Mouse (Mus musculus) lung, embryonic 16.5 days (tissue): ENCODE data around the gene Epop. TPM values are rescaled to one million over a fixed set of nuclear protein-coding genes. Genes with fewer than 3 reads are reported as not detected.
"Not testable (repeated sequence)": the region's sequence is repeated elsewhere in the genome, so short reads cannot be mapped to it uniquely, and the experiment has no call there.

Source experiments
- ATAC-seq: fragments of 200-750 bp; cut with Nextera tagmentation; 2 replicates; pipeline ENCODE4 v1.8.0; 2017; ENCODE audit warnings: low read depth, mild to moderate bottlenecking, moderate library complexity
- H3K27ac ChIP-seq: fragments of 300-500 bp; sonication (generic); 2 replicates; pipeline ENCODE4 v1.5.1; 2014; ENCODE audit warnings: mild to moderate bottlenecking, control low read depth, low read length
- H3K27me3 ChIP-seq: fragments of 300-500 bp; sonication (generic); 2 replicates; pipeline ENCODE4 v1.6.1; 2014; ENCODE audit warnings: low read depth, low read length, mixed read lengths; ENCODE audit not compliant: control insufficient read depth, insufficient read depth
- H3K36me3 ChIP-seq: fragments of 300-500 bp; sonication (generic); 2 replicates; pipeline ENCODE4 v1.6.1; 2014; ENCODE audit warnings: low read length; ENCODE audit not compliant: control insufficient read depth, insufficient read depth
- H3K4me1 ChIP-seq: fragments of 300-500 bp; sonication (generic); replicated peaks from 2 replicates; pipeline ENCODE4 v1.6.1; 2014; ENCODE audit warnings: low read length, mixed read lengths; ENCODE audit not compliant: control insufficient read depth, insufficient read depth
- H3K4me2 ChIP-seq: fragments of 300-500 bp; sonication (generic); 2 replicates; pipeline ENCODE4 v1.6.1; 2014; ENCODE audit warnings: low read depth, low read length, control low read depth
- H3K4me3 ChIP-seq: fragments of 300-500 bp; sonication (generic); 2 replicates; pipeline ENCODE4 v1.5.1; 2014; ENCODE audit warnings: mild to moderate bottlenecking, low read length, control low read depth
- H3K9ac ChIP-seq: fragments of 300-500 bp; sonication (generic); 2 replicates; pipeline ENCODE4 v1.6.1; 2014; ENCODE audit warnings: low read length, control low read depth
- H3K9me3 ChIP-seq: fragments of 300-500 bp; sonication (generic); 2 replicates; pipeline ENCODE4 v1.6.1; 2016; ENCODE audit warnings: low read length; ENCODE audit not compliant: control insufficient read depth
- WGBS: fragments of 180-500 bp; shearing (Covaris S2); extraction: QIAGEN DNeasy Blood & Tissue Kit; methylation state at CpG from one replicate; pipeline ENCODE4 v1.1.7; 2014; 5-methylcytosine and 5-hydroxymethylcytosine counted together
- polyA plus RNA-seq: library from polyadenylated mRNA; unstranded; fragments of >200 nt; fragmentation: Nextera tagmentation; extraction: Ambion mirVana; gene quantifications from 2 replicates; pipeline ENCODE4 v1.2.1, GENCODE M21; 2015

Gene Epop
- polyA plus RNA-seq, 1 experiment from 2014 or later, result 2.1 TPM

DNA sequence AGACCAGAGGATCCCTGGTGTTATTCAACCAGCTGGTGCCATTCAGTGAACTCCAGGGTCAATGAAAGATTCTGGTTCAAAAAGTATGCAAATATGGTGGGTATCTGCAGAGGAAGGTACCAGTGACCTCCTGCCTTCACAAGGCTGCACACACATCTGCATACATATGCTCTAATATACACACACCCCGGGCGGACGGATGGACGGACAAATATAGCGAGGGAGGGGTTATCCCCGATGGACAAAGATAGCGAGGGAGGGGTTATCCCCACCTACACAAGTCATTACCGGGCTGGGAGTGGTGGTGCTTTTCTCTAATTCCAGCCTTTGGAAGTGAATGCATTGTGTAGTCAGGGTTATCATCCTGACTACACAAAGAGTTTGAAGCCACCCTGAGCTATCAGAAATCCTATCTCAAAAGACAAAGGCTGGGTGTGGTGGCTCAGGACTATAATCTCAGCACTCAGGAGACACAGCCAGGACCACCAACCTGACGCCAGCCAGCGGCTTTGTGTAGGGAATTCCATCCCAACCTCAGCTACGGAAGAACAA is 6.0 kb upstream of the Epop start:
- no peak overlapping the region for H3K4me2 ChIP-seq
- H3K27me3 ChIP-seq, result peaks cover 8% of the 10 kb centered on the region; the same call in 1 of the 2 replicates
- no peak overlapping the region for H3K4me3 ChIP-seq
- no peaks in the 10 kb centered on the region for H3K36me3 ChIP-seq
- no peaks in the 10 kb centered on the region for H3K4me1 ChIP-seq
- no peak overlapping the region for H3K9ac ChIP-seq
- no peak overlapping the region for H3K27ac ChIP-seq
- 54% methylated on average over 11 of the region's 11 CpGs for WGBS
- no peaks in the 10 kb centered on the region for H3K9me3 ChIP-seq
- no peak for ATAC-seq

DNA sequence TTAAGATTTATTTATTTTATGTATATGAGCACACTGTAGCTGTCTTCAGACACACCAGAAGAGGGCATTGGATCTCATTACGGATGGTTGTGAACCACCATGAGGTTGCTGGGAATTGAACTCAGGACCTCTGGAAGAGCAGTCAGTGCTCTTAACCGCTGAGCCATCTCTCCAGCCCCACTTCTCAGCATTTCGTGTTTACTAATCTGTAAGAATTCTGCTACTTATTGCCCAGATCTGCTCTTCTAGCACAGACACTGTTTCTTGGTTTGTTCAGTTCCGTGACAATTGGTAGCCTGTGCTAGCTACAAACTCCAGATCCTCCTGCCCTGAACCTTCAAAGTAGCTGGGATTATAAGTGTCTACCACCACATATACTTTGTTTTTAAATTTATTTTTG is 2.9 kb upstream of the Epop start:
- not testable (repeated sequence) for H3K27ac ChIP-seq, H3K36me3 ChIP-seq, H3K9me3 ChIP-seq, ATAC-seq, H3K9ac ChIP-seq, H3K4me3 ChIP-seq, H3K4me2 ChIP-seq
- Histone ChIP-seq H3K27me3 (peaks cover 28% of the 10 kb centered on the region), H3K4me1 (peaks cover 22% of the 10 kb centered on the region)
- WGBS, result 75% methylated on average over 4 of the region's 4 CpGs

DNA sequence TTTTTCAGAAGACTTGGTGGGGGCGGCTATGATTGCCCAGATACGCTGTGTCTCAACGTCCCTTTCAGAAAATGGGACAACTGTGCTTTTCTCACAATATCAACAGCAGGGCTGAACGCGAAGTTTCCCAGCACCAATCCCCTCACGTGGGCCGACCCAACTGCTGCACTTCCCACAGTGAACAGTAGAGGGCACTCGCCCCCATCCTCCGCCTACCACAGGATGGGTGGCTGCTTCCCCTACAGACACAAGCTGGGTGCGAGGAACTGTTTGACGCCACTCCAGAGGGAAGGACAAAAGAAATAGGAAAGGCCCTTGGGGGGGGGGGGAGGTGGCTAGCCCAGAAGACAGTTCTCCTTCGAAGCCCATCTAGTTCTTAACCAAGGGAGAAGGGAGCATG is 2.4 kb upstream of the Epop start:
- Histone ChIP-seq H3K9ac (no peak overlapping the region), H3K9me3 (no peaks in the 10 kb centered on the region), H3K4me3 (no peak overlapping the region), H3K27ac (no peak overlapping the region), H3K36me3 (no peaks in the 10 kb centered on the region), H3K27me3 (peaks cover 32% of the 10 kb centered on the region), H3K4me1 (peaks cover 23% of the 10 kb centered on the region), H3K4me2 (no peak overlapping the region)
- peak; percentile 45; the same call in 1 of the 2 replicates for ATAC-seq
- 5% methylated on average over 12 of the region's 12 CpGs for WGBS

- peaks cover 36% of the 10 kb centered on the region for H3K27me3 ChIP-seq
- no peak overlapping the region for H3K27ac ChIP-seq
- H3K4me1 ChIP-seq, result peaks cover 27% of the 10 kb centered on the region
These were observed 2.0 kb upstream of the Epop start for GRCm38 (mm10) chr11:97631500-97631899.

DNA sequence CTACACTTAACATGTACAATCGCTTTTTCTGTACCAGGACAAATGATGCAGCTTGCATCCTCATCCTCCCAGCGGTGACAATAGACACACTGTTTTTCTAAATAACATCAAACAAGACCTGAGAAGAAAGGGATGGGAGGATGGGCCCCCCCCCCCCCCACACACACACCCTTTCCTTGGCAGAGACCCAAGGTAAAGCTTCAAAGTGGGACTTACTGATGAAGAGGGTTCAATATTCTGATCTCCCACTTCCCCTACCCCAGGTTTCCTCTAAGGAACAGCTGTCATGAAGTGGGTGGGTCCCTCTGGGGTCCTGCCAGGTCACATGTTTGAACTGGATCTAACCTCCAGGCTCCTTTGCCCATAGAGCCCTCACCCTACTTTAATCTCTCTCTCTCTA is 1.5 kb upstream of the Epop start:
- H3K36me3 ChIP-seq, result no peaks in the 10 kb centered on the region
- ATAC-seq, result no peak
- WGBS, result 13% methylated on average over 2 of the region's 2 CpGs
- no peak overlapping the region for H3K9ac ChIP-seq
- H3K4me2 ChIP-seq, result no peak overlapping the region
- H3K27me3 ChIP-seq, result peaks cover 41% of the 10 kb centered on the region
- no peaks in the 10 kb centered on the region for H3K9me3 ChIP-seq
- no peak overlapping the region for H3K27ac ChIP-seq
- H3K4me3 ChIP-seq, result no peak overlapping the region
- peaks cover 30% of the 10 kb centered on the region for H3K4me1 ChIP-seq

More at GRCm38 (mm10) chr11:97631500-97631899, 2.0 kb upstream of the Epop start:
- H3K4me3 ChIP-seq, result no peak overlapping the region
- no peak overlapping the region for H3K9ac ChIP-seq
- H3K36me3 ChIP-seq, result no peaks in the 10 kb centered on the region
- no peaks in the 10 kb centered on the region for H3K9me3 ChIP-seq
- WGBS, result 19% methylated on average over 5 of the region's 5 CpGs
- no peak for ATAC-seq
- H3K4me2 ChIP-seq, result no peak overlapping the region

- peak overlapping the region; percentile 72 for H3K4me3 ChIP-seq
- H3K4me2 ChIP-seq, result peak overlapping the region; percentile 94
- peaks cover 60% of the 10 kb centered on the region for H3K27me3 ChIP-seq
- peak overlapping the region; percentile 75 for H3K9ac ChIP-seq
- H3K27ac ChIP-seq, result no peak overlapping the region
- no peaks in the 10 kb centered on the region for H3K9me3 ChIP-seq
- peaks cover 30% of the 10 kb centered on the region for H3K4me1 ChIP-seq
- ATAC-seq, result peak; percentile 32
- WGBS, result under 1% methylated on average over 84 of the region's 106 CpGs
- H3K36me3 ChIP-seq, result no peaks in the 10 kb centered on the region
These were observed 659 bp downstream of the Epop start for GRCm38 (mm10) chr11:97628568-97629518.

DNA sequence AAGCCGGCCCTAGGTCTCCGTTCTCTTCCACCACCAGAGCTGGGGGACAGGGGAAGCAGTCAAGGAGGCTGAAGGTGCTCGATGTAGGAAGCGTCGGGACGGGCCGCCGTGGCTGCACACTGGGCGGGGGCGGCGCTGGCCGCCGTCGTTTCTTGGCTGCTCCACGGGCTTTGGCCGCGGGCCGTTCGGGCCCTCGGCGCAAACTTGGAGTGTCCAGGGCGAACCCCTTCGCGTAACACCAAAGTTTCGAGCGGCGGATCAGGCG is 1.3 kb downstream of the Epop start:
- H3K9ac ChIP-seq, result peak overlapping the region; percentile 75

DNA sequence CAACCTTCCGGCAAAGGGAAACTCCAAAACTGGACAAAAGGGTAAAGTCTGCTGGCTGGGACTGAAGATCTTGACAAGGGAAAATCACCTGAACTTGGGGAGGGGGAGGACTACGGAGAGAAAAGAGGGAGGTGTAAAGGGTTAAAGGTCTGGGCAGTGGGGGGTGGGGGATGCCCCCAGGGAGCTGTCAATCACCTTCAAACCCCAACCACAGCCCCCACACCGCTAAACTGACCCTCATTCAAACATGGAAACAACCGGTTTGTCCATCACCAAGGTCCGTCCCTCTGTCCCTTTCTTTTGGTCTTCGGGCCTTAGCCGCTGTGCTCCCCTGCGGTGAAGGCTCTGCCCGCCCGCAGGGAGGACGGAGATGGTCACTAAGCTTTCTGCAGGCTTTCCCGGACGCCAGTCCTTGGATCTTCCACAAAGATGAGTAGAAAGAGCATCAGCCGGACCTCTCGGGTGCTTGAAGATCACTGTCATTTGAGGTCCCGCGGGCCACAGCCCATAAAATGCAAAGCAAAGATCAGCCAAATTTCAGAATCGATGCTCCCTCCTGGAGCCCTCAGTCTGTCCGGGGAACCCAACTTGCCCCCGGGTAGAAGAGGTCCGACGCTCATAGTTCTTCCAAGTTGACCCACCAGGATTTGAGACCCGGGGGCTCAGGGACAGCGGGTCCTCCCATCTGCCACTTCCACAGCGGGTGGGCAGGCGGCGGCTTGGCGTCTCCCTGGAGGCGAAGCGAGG is 1.8 kb downstream of the Epop start:
- peak overlapping the region; percentile 72 for H3K4me3 ChIP-seq
- peaks cover 64% of the 10 kb centered on the region for H3K27me3 ChIP-seq
- H3K4me2 ChIP-seq, result peak overlapping the region; percentile 94
- no peaks in the 10 kb centered on the region for H3K36me3 ChIP-seq
- H3K9me3 ChIP-seq, result no peaks in the 10 kb centered on the region
- 10% methylated on average over 30 of the region's 30 CpGs for WGBS
- H3K4me1 ChIP-seq, result peaks cover 30% of the 10 kb centered on the region
- H3K9ac ChIP-seq, result no peak overlapping the region; the same call in 1 of the 2 replicates
- ATAC-seq, result no peak
- no peak overlapping the region for H3K27ac ChIP-seq

More for the DNA sequence above, 1.3 kb downstream of the Epop start:
- Histone ChIP-seq H3K9me3 (no peaks in the 10 kb centered on the region), H3K4me3 (peak overlapping the region; percentile 72), H3K27me3 (peaks cover 62% of the 10 kb centered on the region), H3K36me3 (no peaks in the 10 kb centered on the region), H3K4me1 (peaks cover 30% of the 10 kb centered on the region), H3K27ac (no peak overlapping the region), H3K4me2 (peak overlapping the region; percentile 94)
- ATAC-seq, result no peak
- WGBS, result under 1% methylated on average over 27 of the region's 28 CpGs

DNA sequence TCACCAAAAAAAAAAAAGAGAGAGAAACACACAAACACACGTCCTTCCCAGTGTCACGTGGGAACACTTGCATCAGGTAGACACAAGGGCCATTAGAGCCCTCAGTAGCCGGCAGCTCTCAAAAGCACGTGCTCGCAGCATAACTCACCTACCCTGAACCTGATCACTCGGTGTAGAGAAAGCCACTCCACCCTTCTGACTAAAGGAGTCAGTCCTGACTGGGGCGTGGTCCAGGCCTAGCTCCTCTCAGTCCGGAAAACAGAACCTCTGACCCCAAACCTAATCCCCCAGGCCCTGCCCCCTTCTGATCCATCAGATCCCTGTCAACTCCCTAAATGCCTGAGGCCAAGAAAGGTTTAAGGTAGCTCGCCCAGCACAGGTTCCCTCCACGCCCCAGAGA is 2.7 kb downstream of the Epop start:
- WGBS, result 21% methylated on average over 10 of the region's 10 CpGs
- no peaks in the 10 kb centered on the region for H3K36me3 ChIP-seq
- ATAC-seq, result no peak
- H3K9ac ChIP-seq, result no peak overlapping the region
- no peak overlapping the region for H3K4me2 ChIP-seq
- H3K27ac ChIP-seq, result no peak overlapping the region
- peaks cover 30% of the 10 kb centered on the region for H3K4me1 ChIP-seq
- no peaks in the 10 kb centered on the region for H3K9me3 ChIP-seq
- H3K27me3 ChIP-seq, result peaks cover 64% of the 10 kb centered on the region
- no peak overlapping the region for H3K4me3 ChIP-seq
